Mouse (Mus musculus) adrenal gland (tissue): Measurements from ENCODE around the gene Col6a6.

Experiments used
- intact Hi-C: fragments of 180-260 bp; cut with DNase I; formaldehyde crosslinking; loops from one replicate; pipeline ENCODE4 v1.15.1; 2025

Col6a6 gene

GRCm38 (mm10) chr9:105740413-105740812 is 87.5 kb downstream of the Col6a6 start:
- intact Hi-C loops: no loop called here

GRCm38 (mm10) chr9:105739446-105739845 is 88.5 kb downstream of the Col6a6 start:
- intact Hi-C loops: no loop called here

GRCm38 (mm10) chr9:105737448-105737847 is 90.5 kb downstream of the Col6a6 start:
- intact Hi-C loops: no loop called here

GRCm38 (mm10) chr9:105735195-105735594 is 92.8 kb downstream of the Col6a6 start:
- intact Hi-C loops: no loop called here

- intact Hi-C loops: no loop called here
Measured at GRCm38 (mm10) chr9:105734651-105735050, 93.3 kb downstream of the Col6a6 start.

- intact Hi-C loops: no loop called here
Measured at GRCm38 (mm10) chr9:105731976-105732375, 96.0 kb downstream of the Col6a6 start.

- intact Hi-C loops: no loop called here
Measured at GRCm38 (mm10) chr9:105720430-105720829, 107.5 kb downstream of the Col6a6 start.

- intact Hi-C loops: no loop called here
Measured at GRCm38 (mm10) chr9:105719851-105720395, 108.0 kb downstream of the Col6a6 start.

- intact Hi-C loops: no loop called here
Measured at GRCm38 (mm10) chr9:105719367-105719766, 108.6 kb downstream of the Col6a6 start.

- intact Hi-C loops: no loop called here
Measured at GRCm38 (mm10) chr9:105712049-105712448, 115.9 kb downstream of the Col6a6 start.

GRCm38 (mm10) chr9:105705011-105705410 is 122.9 kb downstream of the Col6a6 start:
- intact Hi-C loops: no loop called here

- intact Hi-C loops: no loop called here
Measured at GRCm38 (mm10) chr9:105704226-105704932, 123.6 kb downstream of the Col6a6 start.

GRCm38 (mm10) chr9:105701966-105702365 is 126.0 kb downstream of the Col6a6 start:
- intact Hi-C loops: no loop called here

GRCm38 (mm10) chr9:105700702-105701101 is 127.3 kb downstream of the Col6a6 start:
- intact Hi-C loops: no loop called here

- intact Hi-C loops: no loop called here
Measured at GRCm38 (mm10) chr9:105697764-105698396, 130.1 kb downstream of the Col6a6 start.

GRCm38 (mm10) chr9:105696818-105697564 is 131.0 kb downstream of the Col6a6 start:
- intact Hi-C loops: no loop called here

GRCm38 (mm10) chr9:105693854-105694253 is 134.1 kb downstream of the Col6a6 start:
- intact Hi-C loops: loop anchor here (1.0 to 5.0 kb wide), 3 partner anchors 163 to 343 kb away; no protein-coding TSS in a partner anchor

- intact Hi-C loops: loop anchor here (2.0 to 5.0 kb wide), 2 partner anchors 296 to 344 kb away; no protein-coding TSS in a partner anchor
Measured at GRCm38 (mm10) chr9:105693056-105693455, 134.9 kb downstream of the Col6a6 start.

GRCm38 (mm10) chr9:105692472-105692871 is 135.5 kb downstream of the Col6a6 start:
- intact Hi-C loops: loop anchor here (2.0 to 5.0 kb wide), 2 partner anchors 296 to 345 kb away; no protein-coding TSS in a partner anchor

- intact Hi-C loops: no loop called here
Measured at GRCm38 (mm10) chr9:105689485-105689884, 138.5 kb downstream of the Col6a6 start.

- intact Hi-C loops: no loop called here
Measured at GRCm38 (mm10) chr9:105684549-105685165, 143.3 kb downstream of the Col6a6 start.
